Mouse (Mus musculus) bone marrow macrophage, adult 2 months (primary cell): ENCODE data around the gene Hsdl2. TPM values are rescaled to one million over a fixed set of nuclear protein-coding genes. Genes with fewer than 3 reads are reported as not detected.
A peak's percentile ranks its signal among the peaks of the same experiment; 100 is the strongest.

Experiments used
- H3K27ac ChIP-seq: 2 replicates; pipeline ENCODE4 v1.5.1; 2012; ENCODE audit warnings: low read depth, low read length; ENCODE audit not compliant: insufficient read depth
- H3K4me1 ChIP-seq: 2 replicates; pipeline ENCODE4 v1.6.1; 2012; ENCODE audit warnings: low read length; ENCODE audit not compliant: control insufficient read depth, insufficient read depth
- H3K4me3 ChIP-seq: 2 replicates; pipeline ENCODE4 v1.5.1; 2012; ENCODE audit warnings: mild to moderate bottlenecking, low read length, moderate library complexity; ENCODE audit not compliant: insufficient read depth
- CTCF ChIP-seq: IDR thresholded peaks from 2 replicates; pipeline ENCODE4 v1.5.1; 2012; ENCODE audit warnings: low read depth, mild to moderate bottlenecking, low read length, moderate library complexity
- POLR2A ChIP-seq: IDR thresholded peaks from 2 replicates; pipeline ENCODE4 v1.6.1; 2012; ENCODE audit warnings: mild to moderate bottlenecking, low read depth, low read length, borderline replicate concordance
- polyA plus RNA-seq: library from polyadenylated mRNA; stranded (reverse); fragments of >200 nt; gene quantifications from 2 replicates; pipeline ENCODE4 v1.2.4, GENCODE M21; 2012; ENCODE audit not compliant: missing spikeins, insufficient read depth, insufficient read length

Gene Hsdl2
- polyA plus RNA-seq, 1 experiment = 17.1 TPM

DNA sequence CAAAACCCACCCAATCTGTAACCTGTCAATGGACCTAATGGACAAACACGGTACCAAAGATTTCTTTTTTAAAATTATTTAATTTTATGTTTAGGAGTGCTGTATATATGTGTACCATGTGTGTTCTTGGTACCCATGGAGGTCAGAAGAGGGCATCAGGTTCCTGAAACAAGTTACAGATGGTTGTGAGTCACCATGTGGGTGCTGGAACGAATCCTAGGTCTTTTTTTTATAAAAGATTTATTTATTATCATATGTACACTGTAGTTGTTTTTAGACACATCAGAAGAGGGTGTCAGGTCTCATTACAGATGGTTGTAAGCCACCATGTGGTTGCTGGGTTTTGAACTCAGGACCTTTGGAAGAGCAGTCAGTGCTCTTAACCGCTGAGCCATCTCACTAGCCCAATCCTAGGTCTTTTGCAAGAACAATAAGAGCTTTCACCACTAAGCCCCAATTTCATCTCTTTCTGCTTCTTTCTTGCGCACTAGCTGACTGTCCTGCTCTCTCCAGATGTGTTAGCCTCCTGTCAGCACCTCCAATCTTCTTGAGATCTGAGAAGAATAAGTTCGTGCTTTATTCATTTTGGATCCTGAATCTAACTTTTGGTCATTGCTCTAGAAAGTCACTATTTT lies 38.4 kb downstream of the Hsdl2 start:
- TF ChIP-seq CTCF = no peak
- no peak for TF ChIP-seq POLR2A
- Histone ChIP-seq H3K4me3 (no peak overlapping the region), H3K27ac (no peak overlapping the region)

DNA sequence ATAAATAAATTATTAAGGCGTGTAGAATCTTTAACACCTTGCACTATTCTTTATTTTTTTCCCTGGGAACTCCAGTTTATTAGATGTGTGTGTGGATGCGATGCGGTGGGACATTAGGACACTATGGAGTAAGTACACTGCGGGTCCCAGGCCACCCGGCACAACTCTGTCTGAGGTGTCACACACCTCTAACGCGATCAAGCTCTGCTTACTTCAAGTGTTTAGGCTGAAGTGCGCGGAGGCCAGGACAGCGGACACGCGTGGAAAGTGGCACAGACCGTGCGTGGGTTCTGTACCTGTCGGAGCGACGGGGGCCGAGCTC lies 44.3 kb downstream of the Hsdl2 start:
- TF ChIP-seq POLR2A (no peak), CTCF (no peak)
- H3K27ac ChIP-seq = peak overlapping the region; percentile 11; the same call in 1 of the 2 replicates
- H3K4me1 ChIP-seq = no peaks in the 10 kb centered on the region

More for the DNA sequence above, 38.4 kb downstream of the Hsdl2 start:
- no peaks in the 10 kb centered on the region for H3K4me1 ChIP-seq

DNA sequence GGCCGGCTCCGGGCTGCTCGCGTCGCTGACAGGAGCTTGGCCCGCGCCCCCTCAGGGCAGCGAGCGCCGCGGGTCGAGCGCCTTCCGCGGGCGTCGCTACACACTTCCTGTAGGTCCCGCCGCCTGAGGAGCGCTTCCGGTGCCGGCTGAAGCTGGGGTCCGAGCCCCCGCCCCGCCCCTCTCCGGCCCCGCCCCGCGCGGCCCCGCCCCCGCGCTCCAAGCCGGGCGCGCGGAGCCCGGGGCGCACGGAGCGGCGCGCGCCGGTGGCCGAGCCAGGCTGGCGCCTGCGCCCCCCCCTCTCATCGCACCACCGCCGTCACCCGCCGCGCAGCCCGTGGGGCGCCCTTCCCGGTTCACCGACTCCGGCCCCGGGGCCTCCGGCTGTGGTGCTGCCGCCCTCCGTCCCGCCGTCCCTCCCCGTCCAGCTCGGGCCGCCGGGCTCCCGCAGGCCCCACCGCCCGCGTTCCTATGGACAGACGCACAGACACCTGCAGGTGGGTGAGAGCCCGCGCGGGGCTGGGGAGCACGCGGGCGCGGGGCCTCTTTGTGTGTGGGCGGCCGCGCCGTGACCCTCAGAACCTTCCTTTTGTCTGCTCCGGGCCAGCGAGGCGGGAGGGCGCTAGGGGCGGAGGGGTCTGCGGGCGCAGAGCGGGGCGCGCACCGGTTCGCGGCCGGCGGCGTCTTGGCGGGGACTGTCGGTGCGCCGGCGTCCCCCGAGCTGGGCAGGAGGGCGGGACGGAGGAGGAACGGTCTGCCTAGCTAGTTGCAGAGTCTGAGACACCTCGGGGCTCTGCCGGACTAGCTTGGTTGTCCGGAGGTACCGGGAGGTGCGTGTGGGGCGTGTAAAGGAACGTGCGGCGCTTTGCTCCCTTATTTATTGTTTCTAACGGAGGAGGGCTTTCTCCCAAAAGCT lies 44.9 kb downstream of the Hsdl2 start, which contains the start of gene E130308A19Rik:
Gene E130308A19Rik (plus strand): TSS at position 214 of the 913 bp plus-strand sequence.
- TF ChIP-seq CTCF = no peak
- no peak for TF ChIP-seq POLR2A

More for the DNA sequence above, 44.3 kb downstream of the Hsdl2 start:
- H3K4me3 ChIP-seq = peak overlapping the region; percentile 98

DNA sequence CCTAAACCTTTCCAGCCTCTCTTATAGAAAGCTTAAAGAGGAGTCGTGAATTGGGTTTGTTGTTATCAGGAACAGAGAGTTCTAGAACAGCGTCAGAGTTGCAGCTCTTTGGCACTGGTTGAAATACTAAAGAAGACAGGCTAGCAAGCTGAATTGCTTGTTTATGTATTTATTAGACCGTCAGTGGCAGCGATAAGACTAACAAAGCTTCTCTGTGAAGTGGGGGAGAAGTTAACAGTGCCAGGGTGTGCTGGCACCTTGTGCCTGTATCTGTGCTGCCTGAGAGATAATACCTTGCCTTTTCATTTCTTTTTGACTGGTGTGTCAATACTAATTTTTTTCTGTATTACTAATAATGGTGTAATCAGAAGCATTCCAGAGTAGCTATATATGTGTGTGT lies 46.9 kb downstream of the Hsdl2 start:
- Histone ChIP-seq H3K4me3 (no peak overlapping the region), H3K4me1 (no peaks in the 10 kb centered on the region), H3K27ac (no peak overlapping the region)
- TF ChIP-seq CTCF (no peak), POLR2A (no peak)

More for the DNA sequence above, 44.9 kb downstream of the Hsdl2 start, which contains the start of gene E130308A19Rik:
- H3K27ac ChIP-seq = peak within 1 kb of the TSS; percentile 11; the same call in 1 of the 2 replicates
- H3K4me1 ChIP-seq = no peaks in the 10 kb centered on the region
- H3K4me3 ChIP-seq = peak within 1 kb of the TSS; percentile 98

DNA sequence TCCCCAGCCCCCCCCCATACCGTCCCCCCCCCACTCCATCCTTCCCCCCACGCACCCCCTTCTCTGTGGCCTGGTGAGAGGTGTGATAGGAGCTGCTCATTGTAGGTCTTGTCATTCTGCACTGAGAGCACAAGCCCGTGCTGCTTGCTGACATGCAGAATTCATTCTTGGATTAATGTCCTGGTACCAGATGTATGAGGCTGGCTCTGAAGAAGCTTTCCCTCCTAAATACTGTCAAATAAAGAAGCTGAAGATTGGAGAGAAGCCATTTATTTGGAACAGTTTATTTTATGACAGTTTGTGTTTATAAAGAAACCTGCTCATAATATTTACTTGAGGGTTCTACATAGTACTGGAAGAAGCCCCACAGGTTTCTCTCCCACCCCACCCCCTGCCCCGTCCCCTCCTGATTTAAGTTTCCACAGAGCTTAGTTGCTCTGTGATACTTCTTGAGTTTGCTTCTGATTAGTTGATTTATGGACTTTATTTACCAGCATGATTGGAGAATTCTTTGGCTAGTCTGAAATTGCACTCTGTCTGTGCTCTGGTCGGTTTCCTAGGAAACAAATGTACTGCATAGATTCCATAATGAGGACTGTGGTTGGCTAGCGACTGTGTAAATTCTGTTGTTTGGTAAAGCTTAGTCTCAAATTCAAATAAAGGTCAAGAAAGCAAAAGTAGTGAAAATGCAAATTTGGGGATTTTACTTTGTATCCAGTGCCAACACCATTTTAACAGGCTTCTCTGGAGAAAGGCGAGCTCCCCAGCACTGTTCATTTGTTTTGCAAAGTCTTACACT lies 47.9 kb downstream of the Hsdl2 start:
- TF ChIP-seq POLR2A (no peak), CTCF (no peak)
- no peak overlapping the region for H3K4me3 ChIP-seq
- no peaks in the 10 kb centered on the region for H3K4me1 ChIP-seq
- H3K27ac ChIP-seq = no peak overlapping the region

DNA sequence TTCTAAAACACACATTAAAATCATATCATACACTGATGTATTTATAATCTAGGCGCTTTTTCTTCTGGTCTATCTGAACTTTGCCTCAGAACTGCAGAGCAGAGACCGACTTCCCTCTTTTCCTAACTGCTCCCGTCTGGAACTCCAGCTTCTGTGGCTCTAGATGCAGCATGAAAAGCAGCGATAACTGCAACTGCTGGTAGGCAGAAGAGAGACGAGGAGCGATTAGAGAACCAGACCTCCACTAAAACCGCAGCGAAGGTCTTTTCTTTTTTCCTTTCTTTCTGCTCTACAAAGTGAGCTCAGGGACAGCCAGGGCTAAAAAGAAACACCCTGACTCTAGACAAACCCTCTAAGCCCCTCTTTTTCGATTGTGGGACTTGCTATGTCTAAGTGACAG lies 48.8 kb downstream of the Hsdl2 start:
- TF ChIP-seq CTCF (no peak), POLR2A (no peak)
- Histone ChIP-seq H3K27ac (no peak overlapping the region), H3K4me1 (no peaks in the 10 kb centered on the region), H3K4me3 (no peak overlapping the region)

DNA sequence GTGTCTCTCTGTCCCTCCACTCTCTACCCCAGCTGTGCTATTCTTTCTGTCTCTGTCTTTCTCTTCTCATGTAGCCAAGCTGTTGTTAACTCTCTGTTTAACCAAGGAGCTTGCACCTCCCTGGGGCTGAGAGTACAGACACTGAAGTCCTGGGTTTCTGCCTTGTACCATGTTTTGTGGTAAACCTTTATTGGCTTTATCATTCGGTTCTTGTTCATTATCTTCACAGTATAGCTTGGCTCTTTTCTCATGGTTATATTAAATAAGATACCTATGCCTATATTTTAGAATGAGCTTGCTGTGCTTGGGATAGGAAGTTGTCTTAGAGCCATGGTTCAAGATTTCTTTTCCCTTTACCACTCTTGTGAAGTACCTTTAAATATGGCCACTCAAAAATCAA lies 53.2 kb downstream of the Hsdl2 start:
- peaks cover 3% of the 10 kb centered on the region; the same call in 1 of the 2 replicates for H3K4me1 ChIP-seq
- no peak for TF ChIP-seq POLR2A
- no peak overlapping the region for H3K4me3 ChIP-seq
- no peak overlapping the region for H3K27ac ChIP-seq

DNA sequence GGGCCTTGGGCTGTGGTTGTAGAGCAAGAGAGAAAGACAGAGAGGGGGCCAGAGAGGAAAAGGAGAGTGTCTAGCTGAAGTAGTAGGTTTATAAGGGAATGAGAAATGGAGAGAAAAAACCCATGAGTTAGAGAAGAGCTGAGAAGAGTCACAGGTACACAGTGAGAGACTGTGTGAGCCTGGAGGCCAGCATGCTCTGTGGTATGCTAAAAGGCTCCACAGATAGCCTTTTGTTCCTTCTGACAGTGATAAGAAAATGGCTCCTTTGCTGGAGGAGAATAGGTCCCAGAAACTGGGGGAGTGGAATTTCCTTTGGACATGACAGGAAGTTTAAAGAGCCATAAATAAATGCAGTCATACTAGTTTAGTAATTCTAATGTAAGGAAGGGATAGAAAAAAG lies 57.8 kb downstream of the Hsdl2 start:
- Histone ChIP-seq H3K4me1 (peaks cover 3% of the 10 kb centered on the region; the same call in 1 of the 2 replicates), H3K4me3 (no peak overlapping the region), H3K27ac (no peak overlapping the region)
- no peak for TF ChIP-seq CTCF
- TF ChIP-seq POLR2A = no peak

DNA sequence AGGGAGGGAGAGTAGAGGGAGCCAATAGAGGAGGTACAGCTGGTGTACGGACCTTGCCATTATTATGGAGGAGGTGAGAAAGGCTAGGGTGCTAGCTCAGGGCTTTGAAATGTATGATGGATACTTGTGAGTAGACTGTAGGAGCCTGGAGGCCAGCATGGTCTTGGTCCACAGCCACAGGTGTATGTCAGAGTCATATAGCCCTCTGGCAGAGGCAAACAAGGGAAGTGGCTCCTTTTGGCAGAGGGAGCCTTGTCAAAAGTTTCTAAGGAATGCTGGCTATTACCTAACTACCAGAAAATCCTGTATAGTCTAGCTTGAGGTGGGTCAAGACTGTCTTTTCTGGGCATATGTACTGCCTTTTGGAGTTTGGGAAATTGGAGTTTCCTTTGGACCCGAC lies 59.4 kb downstream of the Hsdl2 start:
- no peak overlapping the region for H3K27ac ChIP-seq
- TF ChIP-seq CTCF (no peak), POLR2A (no peak)
- no peak overlapping the region for H3K4me3 ChIP-seq
- peaks cover 3% of the 10 kb centered on the region; the same call in 1 of the 2 replicates for H3K4me1 ChIP-seq
